Mouse (Mus musculus) liver, embryonic 11.5 days (tissue): ENCODE measurements around the gene Rpl4. TPM values are rescaled to one million over a fixed set of nuclear protein-coding genes. Genes with fewer than 3 reads are reported as not detected.
A peak's percentile ranks its signal among the peaks of the same experiment; 100 is the strongest.

Source experiments
- ATAC-seq: fragments of 200-750 bp; cut with Nextera tagmentation; replicated peaks from 2 replicates; pipeline ENCODE4 v1.8.0; 2017; ENCODE audit warnings: moderate number of reproducible peaks, mild to moderate bottlenecking, moderate TSS enrichment, moderate library complexity; ENCODE audit not compliant: low FRiP score
- DNase-seq: peaks from one replicate; pipeline ENCODE4 v3.0.0-alpha.2; 2017; ENCODE audit warnings: low spot score
- H3K27ac ChIP-seq: fragments of 300-500 bp; sonication (generic); 2 replicates; pipeline ENCODE4 v1.5.1; 2014; ENCODE audit warnings: mild to moderate bottlenecking, low read depth, low read length, control low read depth
- H3K27me3 ChIP-seq: fragments of 300-500 bp; sonication (generic); replicated peaks from 2 replicates; pipeline ENCODE4 v1.6.1; 2014; ENCODE audit warnings: low read length, mixed read lengths; ENCODE audit not compliant: control insufficient read depth, insufficient read depth
- H3K36me3 ChIP-seq: fragments of 300-500 bp; sonication (generic); 2 replicates; pipeline ENCODE4 v1.6.1; 2014; ENCODE audit warnings: mild to moderate bottlenecking, low read length, moderate library complexity, mixed read lengths; ENCODE audit not compliant: control insufficient read depth, insufficient read depth
- H3K4me1 ChIP-seq: fragments of 300-500 bp; sonication (generic); replicated peaks from 2 replicates; pipeline ENCODE4 v1.6.1; 2014; ENCODE audit warnings: low read length, mixed read lengths; ENCODE audit not compliant: control insufficient read depth, insufficient read depth
- H3K4me2 ChIP-seq: fragments of 300-500 bp; sonication (generic); 2 replicates; pipeline ENCODE4 v1.6.1; 2014; ENCODE audit warnings: mild to moderate bottlenecking, control low read depth, moderate library complexity
- H3K4me3 ChIP-seq: fragments of 300-500 bp; sonication (generic); 2 replicates; pipeline ENCODE4 v1.5.1; 2014; ENCODE audit warnings: low read depth, low read length, control low read depth
- H3K9ac ChIP-seq: fragments of 300-500 bp; sonication (generic); 2 replicates; pipeline ENCODE4 v1.6.1; 2014; ENCODE audit warnings: low read depth, low read length, control low read depth
- H3K9me3 ChIP-seq: fragments of 300-500 bp; sonication (generic); 2 replicates; pipeline ENCODE4 v1.6.1; 2016; ENCODE audit warnings: low read length, inconsistent platforms, mixed read lengths; ENCODE audit not compliant: control insufficient read depth
- WGBS: fragments of 180-500 bp; shearing (Covaris S2); extraction: QIAGEN DNeasy Blood & Tissue Kit; methylation state at CpG from one replicate; pipeline ENCODE4 v1.1.7; 2014; 5-methylcytosine and 5-hydroxymethylcytosine counted together
- microRNA-seq: library from miRNA; unstranded; fragments of <30 nt; microRNA quantifications from one replicate; pipeline ENCODE4, GENCODE M21; 2017; ENCODE audit warnings: borderline number of aligned reads
- polyA plus RNA-seq: library from polyadenylated mRNA; unstranded; fragments of >200 nt; fragmentation: Nextera tagmentation; extraction: Ambion mirVana; gene quantifications from 2 replicates; pipeline ENCODE4 v1.2.1, GENCODE M21; 2014

The Rpl4 gene
- polyA plus RNA-seq, 1 experiment from 2014 or later: 1,747 TPM

GRCm38 (mm10) chr9:64220603-64221002, 47.4 kb downstream of the Rpl4 start:
- no peaks in the 10 kb centered on the region for H3K9me3 ChIP-seq
- DNase-seq (no peak), ATAC-seq (no peak)
- H3K27me3 ChIP-seq: no peaks in the 10 kb centered on the region
- no peaks in the 10 kb centered on the region for H3K36me3 ChIP-seq
- H3K4me2 ChIP-seq: no peak overlapping the region
- no peaks in the 10 kb centered on the region; the same call in 1 of the 2 replicates for H3K4me1 ChIP-seq
- H3K9ac ChIP-seq: no peak overlapping the region
- H3K4me3 ChIP-seq: no peak overlapping the region
- no peak overlapping the region for H3K27ac ChIP-seq
- WGBS: 65% methylated on average over 1 of the region's 1 CpGs

DNA sequence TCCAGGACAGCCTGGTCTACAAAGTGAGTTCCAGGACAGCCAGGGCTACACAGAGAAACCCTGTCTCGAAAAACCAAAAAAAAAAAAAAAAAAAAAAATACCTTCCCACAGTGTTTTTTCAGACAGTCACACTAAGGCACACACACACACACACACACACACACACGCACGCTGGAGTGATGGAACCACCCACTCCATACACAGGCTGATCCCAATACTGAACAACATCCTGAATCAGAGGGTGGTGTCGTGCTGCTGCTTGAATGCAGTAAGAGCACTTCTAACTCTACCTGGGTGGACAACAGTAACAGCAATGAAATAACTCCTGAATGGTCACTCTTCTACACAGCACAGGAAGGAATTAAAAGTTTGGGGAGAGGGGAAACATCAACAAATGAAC, 48.3 kb downstream of the Rpl4 start:
- Histone ChIP-seq H3K4me3 (no peak overlapping the region), H3K36me3 (no peaks in the 10 kb centered on the region), H3K27me3 (no peaks in the 10 kb centered on the region), H3K27ac (no peak overlapping the region), H3K9me3 (no peaks in the 10 kb centered on the region), H3K4me1 (no peaks in the 10 kb centered on the region; the same call in 1 of the 2 replicates), H3K9ac (no peak overlapping the region), H3K4me2 (no peak overlapping the region)
- 82% methylated on average over 4 of the region's 4 CpGs for WGBS
- no peak for ATAC-seq
- DNase-seq: no peak

- Histone ChIP-seq H3K27me3 (no peaks in the 10 kb centered on the region), H3K36me3 (no peaks in the 10 kb centered on the region), H3K4me2 (no peak overlapping the region), H3K9ac (no peak overlapping the region), H3K4me1 (no peaks in the 10 kb centered on the region; the same call in 1 of the 2 replicates), H3K4me3 (no peak overlapping the region), H3K9me3 (no peaks in the 10 kb centered on the region), H3K27ac (no peak overlapping the region)
- DNase-seq (no peak), ATAC-seq (no peak)
- 57% methylated on average over 2 of the region's 2 CpGs for whole genome bisulfite sequencing
Observed at GRCm38 (mm10) chr9:64222098-64222497, 48.9 kb downstream of the Rpl4 start.

DNA sequence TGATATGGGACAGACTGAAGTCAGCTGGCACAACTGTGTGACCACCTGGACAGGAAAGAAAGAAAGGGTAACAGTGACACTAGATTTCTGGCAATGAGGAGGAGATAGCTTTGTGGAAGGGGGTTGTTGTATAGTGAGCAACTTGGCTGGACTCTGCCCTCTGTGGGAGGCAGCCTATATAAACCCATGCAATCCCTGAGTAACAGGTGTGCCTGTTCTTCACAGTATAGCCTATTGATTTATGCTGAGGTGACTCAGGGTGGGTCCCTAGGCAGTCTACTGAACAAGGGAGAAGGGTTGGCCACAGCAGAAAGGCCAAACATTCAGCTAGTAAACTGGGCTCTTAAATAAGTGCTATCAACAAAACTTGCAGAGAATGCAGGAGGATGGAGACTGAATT, 52.6 kb downstream of the Rpl4 start:
- no peak overlapping the region for H3K27ac ChIP-seq
- DNase-seq: no peak
- H3K9me3 ChIP-seq: no peaks in the 10 kb centered on the region
- no peak overlapping the region for H3K9ac ChIP-seq
- no peak overlapping the region for H3K4me2 ChIP-seq
- no peak for ATAC-seq
- no peaks in the 10 kb centered on the region for H3K36me3 ChIP-seq
- no peaks in the 10 kb centered on the region for H3K27me3 ChIP-seq
- no peak overlapping the region for H3K4me3 ChIP-seq
- peaks cover 5% of the 10 kb centered on the region for H3K4me1 ChIP-seq

- ATAC-seq (no peak), DNase-seq (no peak)
- H3K9ac ChIP-seq: no peak overlapping the region
- H3K36me3 ChIP-seq: no peaks in the 10 kb centered on the region
- no peaks in the 10 kb centered on the region for H3K9me3 ChIP-seq
- H3K4me2 ChIP-seq: peak overlapping the region; percentile 22; the same call in 1 of the 2 replicates
- no peak overlapping the region for H3K4me3 ChIP-seq
- peaks cover 5% of the 10 kb centered on the region for H3K4me1 ChIP-seq
- H3K27ac ChIP-seq: no peak overlapping the region
- H3K27me3 ChIP-seq: no peaks in the 10 kb centered on the region
- 41% methylated on average over 12 of the region's 12 CpGs for WGBS
Observed at GRCm38 (mm10) chr9:64227736-64228135, 54.6 kb downstream of the Rpl4 start.

Small RNA genes lying within 50 kb of the gene (microRNA-seq; reads per million reads assigned to microRNA genes)
- not detected for gene Gm24106

Other genes with a start within 250 kb of the Rpl4 start
- 10.1 and 11.1 TPM in 2 replicates for gene Smad6, start 151.3 kb upstream of the Rpl4 start, polyA plus RNA-seq
- gene Lctl, start 56.2 kb upstream of the Rpl4 start, polyA plus RNA-seq: not detected in 2 replicates
- gene Zwilch, start 271 bp upstream of the Rpl4 start, polyA plus RNA-seq: 45.5 and 47.1 TPM in 2 replicates
- 24.3 and 25.1 TPM in 2 replicates for gene Snapc5, start 5.9 kb downstream of the Rpl4 start, polyA plus RNA-seq
- gene Uchl4, start 61.8 kb downstream of the Rpl4 start, polyA plus RNA-seq: 2.5 and 5.4 TPM in 2 replicates
- gene Map2k1, start 80.3 kb downstream of the Rpl4 start, polyA plus RNA-seq: 68.1 and 74.5 TPM in 2 replicates
- gene Tipin, start 108.2 kb downstream of the Rpl4 start, polyA plus RNA-seq: 361 and 387 TPM in 2 replicates
- 18.2 and 21.3 TPM in 2 replicates for gene Dis3l, start 167.9 kb downstream of the Rpl4 start, polyA plus RNA-seq
- 0.53 and 0.66 TPM in 2 replicates for gene Megf11, start 212.3 kb downstream of the Rpl4 start, polyA plus RNA-seq